Mouse (Mus musculus): Measurements from ENCODE around the gene Ube2n. TPM values are rescaled to one million over a fixed set of nuclear protein-coding genes. Genes with fewer than 3 reads are reported as not detected.

The Ube2n gene
- polyA plus RNA-seq, 1 experiment from 2014 or later: 358 TPM

DNA sequence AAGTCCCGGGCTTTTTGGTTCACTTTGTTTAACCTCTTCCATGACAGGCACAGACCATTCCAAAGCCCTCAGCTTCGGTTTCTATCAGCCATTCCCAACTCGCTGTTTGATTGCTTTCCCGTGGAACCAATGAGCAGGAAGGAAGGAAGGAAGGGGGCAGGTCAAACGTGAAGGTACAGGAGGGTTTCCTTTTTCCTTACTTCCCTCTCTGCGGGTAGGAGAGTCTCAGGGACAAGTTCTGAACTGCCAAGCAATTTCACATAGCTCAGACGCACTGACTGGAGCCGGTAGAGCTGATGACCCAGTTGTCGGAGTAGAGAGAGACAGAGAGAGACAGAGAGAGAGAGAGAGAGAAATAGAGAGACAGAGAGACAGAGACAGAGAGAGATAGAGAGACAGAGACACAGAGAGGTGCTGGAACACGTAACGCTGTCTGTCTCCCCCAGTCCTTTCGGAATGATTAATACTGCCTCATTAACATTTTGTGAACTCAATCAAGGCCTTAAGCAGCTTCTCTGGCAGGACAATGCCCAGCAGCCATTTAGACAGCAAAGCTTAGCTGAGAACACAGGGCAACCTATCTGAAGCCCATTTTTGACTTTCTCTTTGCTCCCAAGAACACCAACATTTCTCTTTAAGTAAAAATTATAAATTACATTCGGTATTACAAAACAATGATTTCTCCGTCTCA lies 62.1 kb downstream of the Ube2n start:
- H3K4me2 ChIP-seq: 0 out of 2 replicates have a peak overlapping the region, but pooled peaks have one; percentile 7
- no peaks in the 10 kb centered on the region for H3K27me3 ChIP-seq (replicated peaks)
- H3K9ac ChIP-seq (replicated peaks): no peak overlapping the region
- H3K4me1 ChIP-seq: 0 out of 2 replicates have a peak, but pooled peaks cover 3% of the 10 kb centered on the region
- H3K9me3 ChIP-seq (replicated peaks): no peaks in the 10 kb centered on the region
- no peaks in the 10 kb centered on the region for H3K36me3 ChIP-seq
- ATAC-seq (ENCODE audit: low FRiP score): no peak; the same call in 1 of the 2 replicates
- no peak overlapping the region for H3K4me3 ChIP-seq (replicated peaks)
- H3K27ac ChIP-seq (replicated peaks): no peak overlapping the region
- WGBS: 45% methylated on average over 14 of the region's 14 CpGs

DNA sequence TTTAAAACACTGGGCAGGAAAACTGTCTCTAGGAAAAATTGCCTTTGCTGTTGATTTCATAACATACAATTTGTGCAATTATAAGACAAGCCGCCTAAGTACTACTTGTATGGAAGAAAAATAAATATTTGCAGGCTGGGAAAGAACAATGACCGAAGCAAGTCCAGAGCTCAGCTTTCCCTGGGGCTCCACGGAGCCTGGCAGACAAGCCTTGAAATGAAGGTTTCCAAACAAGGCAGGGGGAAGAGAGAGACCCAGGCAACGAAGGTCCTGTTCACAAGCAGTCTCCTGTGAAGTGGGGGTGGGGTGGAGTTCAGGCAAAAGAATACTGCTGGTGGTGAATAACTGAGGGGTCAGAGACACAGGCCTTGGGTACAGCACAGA lies 62.6 kb downstream of the Ube2n start:
- no peak overlapping the region for H3K4me3 ChIP-seq (replicated peaks)
- WGBS: 29% methylated on average over 4 of the region's 4 CpGs
- no peaks in the 10 kb centered on the region for H3K36me3 ChIP-seq
- no peak for ATAC-seq (ENCODE audit: low FRiP score)
- no peaks in the 10 kb centered on the region for H3K9me3 ChIP-seq (replicated peaks)
- H3K9ac ChIP-seq (replicated peaks): no peak overlapping the region
- 0 out of 2 replicates have a peak, but pooled peaks cover 3% of the 10 kb centered on the region for H3K4me1 ChIP-seq
- H3K27me3 ChIP-seq (replicated peaks): no peaks in the 10 kb centered on the region
- H3K27ac ChIP-seq (replicated peaks): no peak overlapping the region
- H3K4me2 ChIP-seq: no peak overlapping the region

DNA sequence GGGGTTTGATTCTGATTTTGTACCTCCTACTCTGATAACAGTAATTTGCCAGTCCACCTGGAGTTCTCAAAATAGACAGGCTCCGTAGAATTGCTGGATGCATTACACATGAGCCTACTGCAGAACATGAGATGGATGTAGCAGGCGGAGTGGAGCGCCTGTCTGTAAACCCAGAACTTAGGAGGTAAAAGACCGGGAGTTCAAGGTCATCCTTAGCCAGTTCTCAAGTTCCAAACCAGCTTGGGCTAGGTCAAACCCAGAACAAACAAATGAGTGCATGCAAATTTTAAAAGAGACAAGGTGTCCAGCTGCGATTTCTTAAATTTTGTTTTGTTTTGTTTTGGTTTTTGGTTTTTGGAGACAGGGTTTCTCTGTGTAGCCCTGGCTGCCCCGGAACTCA lies 70.6 kb downstream of the Ube2n start:
- Histone ChIP-seq H3K9ac (replicated peaks) (no peak overlapping the region), H3K4me3 (replicated peaks) (no peak overlapping the region), H3K36me3 (no peaks in the 10 kb centered on the region), H3K4me2 (no peak overlapping the region), H3K9me3 (replicated peaks) (no peaks in the 10 kb centered on the region), H3K27me3 (replicated peaks) (no peaks in the 10 kb centered on the region), H3K27ac (replicated peaks) (no peak overlapping the region), H3K4me1 (no peaks in the 10 kb centered on the region)
- no peak for ATAC-seq (ENCODE audit: low FRiP score)
- WGBS: 91% methylated on average over 6 of the region's 6 CpGs

DNA sequence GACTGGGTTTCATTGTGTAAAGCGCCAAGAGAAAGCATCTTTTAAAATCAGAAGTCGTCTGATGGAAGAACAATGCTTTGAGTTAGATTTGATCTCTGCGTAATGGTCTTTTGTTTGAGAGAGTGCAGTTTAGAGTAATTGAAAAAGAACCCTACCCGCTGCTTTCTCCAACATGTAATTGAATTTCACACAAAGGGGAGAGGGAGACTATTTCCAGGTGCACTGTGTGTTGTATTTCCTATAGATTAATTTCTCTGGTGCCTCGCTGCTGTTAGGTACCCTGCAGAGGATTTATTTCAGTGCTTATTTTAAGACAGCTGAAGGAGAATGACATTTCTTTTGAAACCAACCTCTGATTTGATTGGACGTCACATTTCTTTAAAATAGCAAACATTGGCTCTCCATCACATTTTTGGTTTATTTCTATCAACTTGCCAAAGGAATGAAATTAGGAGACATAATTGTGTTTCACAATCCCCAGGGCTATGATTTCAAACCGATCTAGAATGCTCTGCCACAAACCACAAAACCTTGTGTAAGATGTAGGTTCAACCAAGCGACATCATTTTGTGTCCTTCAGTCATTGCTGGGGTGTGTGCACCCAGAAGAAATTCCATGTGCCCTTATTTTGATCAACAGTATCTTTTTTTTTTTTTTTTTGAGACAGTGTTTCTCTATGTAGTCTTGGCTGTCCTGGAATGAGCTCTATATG lies 72.7 kb downstream of the Ube2n start:
- no peaks in the 10 kb centered on the region for H3K4me1 ChIP-seq
- H3K27me3 ChIP-seq (replicated peaks): no peaks in the 10 kb centered on the region
- ATAC-seq (ENCODE audit: low FRiP score): no peak
- H3K9me3 ChIP-seq (replicated peaks): no peaks in the 10 kb centered on the region
- no peak overlapping the region for H3K27ac ChIP-seq (replicated peaks)
- WGBS: 44% methylated on average over 8 of the region's 8 CpGs
- H3K4me2 ChIP-seq: no peak overlapping the region
- H3K36me3 ChIP-seq: no peaks in the 10 kb centered on the region
- H3K9ac ChIP-seq (replicated peaks): no peak overlapping the region
- H3K4me3 ChIP-seq (replicated peaks): no peak overlapping the region

DNA sequence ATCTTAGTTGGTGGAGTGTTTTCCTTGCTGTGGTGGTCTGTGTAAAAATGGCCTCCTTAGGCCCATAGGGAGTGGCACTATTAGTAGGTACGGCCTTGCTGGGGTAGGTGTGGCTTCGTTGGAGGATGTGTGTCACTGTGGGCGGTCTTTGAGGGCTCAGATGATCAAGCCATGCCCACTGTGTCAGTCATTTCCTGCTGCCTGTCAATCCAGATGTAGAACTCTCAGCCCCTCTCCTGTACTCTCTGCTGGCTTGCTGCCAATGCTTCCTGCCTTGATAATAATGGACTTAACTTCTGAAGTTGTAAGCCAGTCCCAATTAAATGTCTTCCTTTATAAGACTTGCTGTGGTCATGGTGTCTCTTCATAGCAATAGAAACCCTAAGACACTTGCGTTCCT lies 74.3 kb downstream of the Ube2n start:
- WGBS: 96% methylated on average over 4 of the region's 4 CpGs
- ATAC-seq (ENCODE audit: low FRiP score): no peak
- Histone ChIP-seq H3K27ac (replicated peaks) (no peak overlapping the region), H3K27me3 (replicated peaks) (no peaks in the 10 kb centered on the region), H3K4me3 (replicated peaks) (no peak overlapping the region), H3K9ac (replicated peaks) (no peak overlapping the region), H3K4me1 (no peaks in the 10 kb centered on the region), H3K36me3 (no peaks in the 10 kb centered on the region), H3K4me2 (no peak overlapping the region), H3K9me3 (replicated peaks) (no peaks in the 10 kb centered on the region)

DNA sequence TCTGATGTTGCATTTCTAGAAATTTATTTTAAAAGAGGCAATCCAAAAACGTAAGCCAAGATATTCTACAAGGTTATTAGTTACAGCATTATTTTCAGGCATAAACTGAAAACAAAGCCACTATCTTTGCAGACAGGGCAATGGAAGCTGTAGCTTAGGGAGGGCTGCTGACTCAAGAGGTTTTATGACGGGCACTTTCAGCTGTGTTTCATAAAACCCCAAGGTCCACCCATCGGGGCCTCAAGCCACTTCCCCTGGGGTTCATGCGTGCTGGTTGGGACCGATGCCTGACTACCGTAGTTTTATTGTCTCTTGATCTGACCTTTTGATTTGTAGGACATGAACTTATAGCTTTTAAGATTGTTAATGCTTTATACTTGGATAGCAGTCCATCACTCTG lies 75.3 kb downstream of the Ube2n start:
- no peaks in the 10 kb centered on the region for H3K9me3 ChIP-seq (replicated peaks)
- ATAC-seq (ENCODE audit: low FRiP score): no peak
- no peak overlapping the region for H3K9ac ChIP-seq (replicated peaks)
- no peaks in the 10 kb centered on the region for H3K36me3 ChIP-seq
- no peaks in the 10 kb centered on the region for H3K27me3 ChIP-seq (replicated peaks)
- H3K4me2 ChIP-seq: no peak overlapping the region
- no peaks in the 10 kb centered on the region for H3K4me1 ChIP-seq
- H3K4me3 ChIP-seq (replicated peaks): no peak overlapping the region
- WGBS: 34% methylated on average over 6 of the region's 6 CpGs
- H3K27ac ChIP-seq (replicated peaks): no peak overlapping the region

DNA sequence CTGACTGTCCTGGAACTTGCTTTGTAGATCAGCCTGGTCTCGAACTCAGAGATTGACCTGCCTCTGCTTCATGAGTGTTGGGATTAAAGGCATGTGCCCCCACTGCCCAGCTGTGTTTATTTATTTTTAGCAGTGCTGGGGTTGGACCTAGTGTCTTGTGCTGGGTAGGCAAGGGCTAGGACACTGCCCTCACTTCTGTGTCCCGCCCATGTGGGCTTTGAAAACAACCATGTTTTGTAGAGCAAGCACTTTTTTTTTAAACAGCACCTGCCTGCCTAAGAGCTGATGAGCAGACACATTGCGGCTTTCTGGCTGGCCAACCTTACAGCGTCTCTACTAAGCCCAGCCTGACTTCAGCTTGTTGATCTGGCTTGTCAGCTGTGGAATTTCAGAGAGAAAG lies 76.3 kb downstream of the Ube2n start:
- Histone ChIP-seq H3K4me3 (replicated peaks) (no peak overlapping the region), H3K27me3 (replicated peaks) (no peaks in the 10 kb centered on the region), H3K9ac (replicated peaks) (no peak overlapping the region), H3K9me3 (replicated peaks) (no peaks in the 10 kb centered on the region), H3K4me2 (no peak overlapping the region), H3K4me1 (no peaks in the 10 kb centered on the region), H3K27ac (replicated peaks) (no peak overlapping the region), H3K36me3 (no peaks in the 10 kb centered on the region)
- ATAC-seq (ENCODE audit: low FRiP score): no peak
- 87% methylated on average over 4 of the region's 4 CpGs for WGBS

DNA sequence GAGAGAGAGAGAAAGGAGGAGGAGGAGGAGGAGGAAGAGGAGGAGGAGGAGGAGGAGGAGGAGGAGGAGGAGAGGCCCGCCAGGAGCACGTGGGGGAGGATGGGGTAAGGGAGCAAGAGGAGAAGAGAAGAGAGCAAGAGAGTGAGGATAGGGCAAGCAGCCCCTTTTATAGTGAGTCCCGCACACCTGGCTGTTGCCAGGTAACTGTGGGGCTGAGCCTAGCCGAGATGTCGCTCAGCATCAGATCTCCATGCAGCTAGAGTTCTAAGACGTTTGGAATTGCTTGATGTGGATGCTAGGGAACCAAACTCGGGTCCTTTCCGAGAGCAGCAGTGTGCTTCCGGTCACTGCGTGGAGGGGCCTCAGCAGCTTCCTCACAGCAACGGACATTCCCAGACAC lies 79.5 kb downstream of the Ube2n start:
- Histone ChIP-seq H3K4me2 (no peak overlapping the region), H3K27ac (replicated peaks) (no peak overlapping the region), H3K27me3 (replicated peaks) (no peaks in the 10 kb centered on the region), H3K9ac (replicated peaks) (no peak overlapping the region), H3K36me3 (no peaks in the 10 kb centered on the region), H3K4me3 (replicated peaks) (no peak overlapping the region), H3K9me3 (replicated peaks) (no peaks in the 10 kb centered on the region), H3K4me1 (no peaks in the 10 kb centered on the region)
- ATAC-seq (ENCODE audit: low FRiP score): no peak
- 69% methylated on average over 11 of the region's 11 CpGs for WGBS

Small RNAs within 50 kb of the gene (microRNA-seq; reads per million reads assigned to microRNA genes)
- gene Mir3058: 4.0 reads per million, percentile 16 among the genes with 10 or more reads in this experiment

Other genes with a start within 250 kb of the Ube2n start
- 8.2 and 9.8 TPM in 2 replicates for gene Cradd, start 191.0 kb upstream of the Ube2n start, polyA plus RNA-seq (2015; fragmentation: Nextera tagmentation; extraction: Ambion mirVana)
- 106 and 126 TPM in 2 replicates for gene Socs2, start 98.0 kb upstream of the Ube2n start, polyA plus RNA-seq (2015; fragmentation: Nextera tagmentation; extraction: Ambion mirVana)
- 286 and 296 TPM in 2 replicates for gene Mrpl42, start 13.2 kb upstream of the Ube2n start, polyA plus RNA-seq (2015; fragmentation: Nextera tagmentation; extraction: Ambion mirVana)
- gene Nudt4, start 49.0 kb downstream of the Ube2n start, polyA plus RNA-seq (2015; fragmentation: Nextera tagmentation; extraction: Ambion mirVana): 73.5 and 75.5 TPM in 2 replicates
- not detected in 2 replicates for gene Anapc15-ps, start 158.3 kb downstream of the Ube2n start, polyA plus RNA-seq (2015; fragmentation: Nextera tagmentation; extraction: Ambion mirVana)